Mouse (Mus musculus) G1E (cell line): ENCODE data around the gene Vmn1r9.

Source experiments
- CTCF ChIP-seq: IDR thresholded peaks from 2 replicates; pipeline ENCODE4 v1.5.1; 2012; ENCODE audit warnings: low read depth, low read length, inconsistent platforms, mixed read lengths
- GATA1 ChIP-seq: IDR thresholded peaks from 2 replicates; pipeline ENCODE4 v1.6.1; 2012; ENCODE audit warnings: borderline replicate concordance, low read length, inconsistent platforms, mixed read lengths

DNA sequence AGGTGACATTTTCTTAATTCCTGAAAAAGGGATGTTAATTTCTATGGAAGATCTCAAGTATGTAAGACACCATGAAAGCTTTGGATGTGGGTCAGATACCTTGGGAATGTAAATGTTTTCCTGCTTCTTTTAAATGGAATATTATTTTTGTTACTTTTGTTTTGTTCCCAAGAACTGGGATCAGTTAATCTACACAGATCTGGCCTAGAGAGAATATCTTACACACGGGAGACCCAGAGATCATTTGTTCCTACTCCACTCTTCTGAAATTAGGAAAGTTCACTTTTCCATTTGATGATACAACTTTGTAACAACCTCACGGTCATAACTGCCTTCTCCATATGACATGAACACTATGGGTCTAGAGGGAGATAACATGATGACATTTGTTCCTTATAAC, at the start of gene Vmn1r9:
- TF ChIP-seq CTCF (no peak), GATA1 (no peak)
